Mouse (Mus musculus): ENCODE results near the gene Ssc4d.
A peak's percentile ranks its signal among the peaks of the same experiment; 100 is the strongest.

Gene Ssc4d

DNA sequence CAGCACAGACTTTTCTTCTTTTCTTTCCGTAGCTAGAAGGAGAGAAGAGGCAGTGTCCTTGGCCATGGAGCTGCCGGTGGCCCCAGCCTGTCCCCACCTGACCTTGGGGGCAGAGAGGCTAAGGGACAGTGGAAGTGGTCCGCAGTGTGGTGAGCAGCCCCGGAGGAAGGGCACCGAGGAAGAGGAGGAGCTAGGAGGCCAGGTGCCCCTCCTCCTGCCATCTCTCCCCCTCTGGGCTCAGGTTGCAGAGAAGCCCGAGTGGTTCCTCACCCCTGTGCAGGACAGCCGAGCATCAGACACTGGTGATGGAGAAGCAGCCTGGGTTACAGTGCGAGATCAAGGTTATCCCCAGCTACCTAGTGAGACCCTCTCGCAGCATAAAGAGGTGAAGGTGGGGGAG lies at the start of gene Ssc4d:
Ssc4d (minus strand) TSS at position 167 of the 400 bp plus-strand sequence.
- DNase-seq (ENCODE audit: low spot score), result no peak

DNA sequence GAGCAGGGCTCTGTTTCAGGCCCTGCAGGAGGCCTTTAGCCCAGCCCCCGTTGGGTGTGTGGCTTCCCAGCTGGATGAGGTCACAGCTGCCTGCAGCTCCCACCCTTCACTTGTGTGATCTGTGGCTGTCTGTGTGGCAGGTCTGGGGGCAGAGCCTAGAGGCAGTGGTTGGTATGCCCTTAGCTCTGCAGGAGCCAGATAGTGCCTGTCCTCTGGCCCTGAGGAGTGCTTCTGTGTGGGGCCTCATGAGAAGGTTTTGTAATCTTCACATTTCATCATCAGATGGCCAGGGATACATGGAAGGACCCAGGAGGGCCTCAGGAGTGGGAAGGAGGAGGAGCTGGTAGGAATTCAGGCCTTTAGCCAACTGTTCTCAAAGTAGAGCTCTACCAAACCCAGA lies 45.6 kb upstream of the Ssc4d start:
- no peak for DNase-seq (ENCODE audit: low spot score)

DNA sequence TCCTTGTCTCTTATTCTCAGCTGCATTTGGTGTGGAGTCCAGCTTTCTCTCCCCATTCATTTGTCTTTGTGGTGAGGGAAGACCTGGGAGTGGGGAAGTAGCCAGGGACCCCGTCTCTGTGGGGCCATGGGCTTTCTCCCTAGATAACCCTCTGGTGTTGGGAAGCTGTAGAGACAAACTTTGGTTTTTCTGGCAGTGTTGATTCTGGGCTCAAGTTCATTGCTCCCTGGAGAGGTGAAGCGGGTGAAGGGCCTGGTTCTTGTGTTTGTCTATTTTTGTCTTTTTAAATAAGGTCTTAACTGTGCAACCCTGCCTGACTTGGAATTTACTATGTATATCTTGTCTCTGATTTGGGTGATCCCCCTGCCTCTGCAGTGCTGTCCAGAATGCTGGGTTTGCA lies 44.4 kb upstream of the Ssc4d start:
- no peak for DNase-seq (ENCODE audit: low spot score)

DNA sequence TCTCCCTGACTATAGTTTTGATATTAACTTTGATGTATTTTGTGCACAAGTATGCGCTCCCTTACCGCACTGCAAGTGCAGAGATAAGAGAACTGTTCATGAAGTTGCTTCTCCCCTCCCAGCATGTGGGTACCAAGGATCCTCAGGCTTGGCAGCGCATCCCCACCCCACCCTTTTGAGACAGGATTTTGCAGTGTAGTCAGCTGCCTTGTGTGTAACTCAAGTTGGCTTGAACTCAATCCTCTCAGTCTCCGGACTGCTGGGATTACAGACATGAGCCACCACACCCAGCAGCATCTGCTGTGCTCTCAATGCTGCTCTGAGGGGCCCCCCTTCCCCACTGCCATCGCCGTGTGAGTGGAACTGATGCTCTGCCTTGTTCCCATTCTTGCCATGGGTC lies 42.9 kb upstream of the Ssc4d start:
- no peak for DNase-seq (ENCODE audit: low spot score)

DNA sequence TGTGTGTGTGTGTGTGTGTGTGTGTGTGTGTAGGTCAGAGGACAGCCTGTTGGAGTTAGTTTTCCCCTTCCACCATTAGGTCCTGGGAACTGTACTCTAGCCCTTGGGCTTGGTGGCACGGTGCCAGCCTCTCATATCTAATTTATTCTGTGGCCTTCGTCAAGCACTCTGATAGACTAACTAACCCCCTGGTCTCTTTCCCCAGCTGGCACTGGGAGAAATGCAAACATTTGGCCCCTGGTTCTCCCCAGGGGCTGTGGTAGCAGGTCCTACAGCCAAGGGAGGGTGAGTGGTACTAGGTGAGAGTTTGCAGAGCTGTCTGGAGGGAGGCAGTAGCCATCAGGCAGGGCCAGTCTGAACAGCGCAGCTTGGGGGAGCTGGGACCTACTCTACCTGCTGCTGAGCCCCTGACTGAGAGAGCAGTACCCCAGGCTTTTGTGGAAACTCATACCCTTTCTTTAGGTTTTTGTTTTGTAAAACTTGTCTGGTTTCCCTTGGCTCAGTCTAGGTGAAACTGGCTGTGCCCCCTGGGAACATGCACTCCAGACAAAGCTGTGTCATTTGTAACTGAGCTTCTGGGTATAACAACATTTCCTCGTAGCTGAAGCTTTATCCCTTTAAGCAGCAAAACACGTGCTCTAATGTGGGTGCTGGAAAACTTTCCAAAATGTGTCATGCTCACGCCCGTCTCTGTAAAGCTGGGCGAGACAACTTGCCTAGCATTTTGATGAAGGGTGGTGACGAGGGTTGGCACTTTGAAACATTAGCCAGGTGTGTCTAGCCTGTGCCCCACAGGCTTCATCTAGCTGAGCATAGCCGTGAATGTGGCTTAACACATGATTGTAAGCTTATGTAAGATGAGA lies 41.9 kb upstream of the Ssc4d start:
- DNase-seq (ENCODE audit: low spot score), result no peak

DNA sequence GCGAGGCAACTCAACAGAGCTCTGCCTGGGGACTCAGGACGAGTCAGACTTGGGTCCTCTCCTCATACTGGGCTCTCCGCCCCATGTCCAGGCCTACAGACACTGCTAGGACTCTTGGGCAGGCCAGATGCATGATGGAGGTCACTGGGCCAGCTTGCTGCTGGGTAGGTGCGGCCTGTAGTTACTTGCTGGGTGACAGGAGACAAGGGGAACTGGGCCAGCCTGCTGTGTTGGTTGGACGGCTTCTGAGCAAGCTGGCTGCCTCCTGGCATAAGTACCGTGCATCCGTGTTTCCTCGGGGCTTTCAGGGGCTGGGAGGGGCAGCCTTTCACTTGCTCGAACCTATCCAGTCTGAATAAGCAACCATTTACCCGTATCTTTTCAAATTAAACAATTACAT lies 41.3 kb upstream of the Ssc4d start:
- DNase-seq (ENCODE audit: low spot score), result no peak

DNA sequence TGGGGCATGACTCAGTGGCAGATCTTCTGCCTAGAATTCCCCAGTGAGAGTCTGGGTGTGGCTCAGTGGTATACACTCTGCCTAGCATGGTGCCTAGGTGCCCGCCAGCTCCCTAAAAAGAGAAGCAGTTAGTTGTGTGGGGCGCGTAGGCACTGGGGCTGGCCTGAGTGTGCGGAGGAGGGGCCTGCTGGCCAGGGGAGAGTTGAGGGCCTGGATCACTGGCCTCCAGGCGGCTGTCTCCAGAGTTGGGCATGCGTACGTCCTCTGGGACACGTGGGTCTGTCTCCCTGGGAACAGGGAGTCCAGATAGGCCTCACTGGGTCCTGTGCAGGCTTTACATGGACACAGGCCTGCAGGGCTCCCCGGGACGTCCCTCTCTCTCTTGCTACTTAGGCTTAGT lies 40.5 kb upstream of the Ssc4d start:
- no peak for DNase-seq (ENCODE audit: low spot score)

DNA sequence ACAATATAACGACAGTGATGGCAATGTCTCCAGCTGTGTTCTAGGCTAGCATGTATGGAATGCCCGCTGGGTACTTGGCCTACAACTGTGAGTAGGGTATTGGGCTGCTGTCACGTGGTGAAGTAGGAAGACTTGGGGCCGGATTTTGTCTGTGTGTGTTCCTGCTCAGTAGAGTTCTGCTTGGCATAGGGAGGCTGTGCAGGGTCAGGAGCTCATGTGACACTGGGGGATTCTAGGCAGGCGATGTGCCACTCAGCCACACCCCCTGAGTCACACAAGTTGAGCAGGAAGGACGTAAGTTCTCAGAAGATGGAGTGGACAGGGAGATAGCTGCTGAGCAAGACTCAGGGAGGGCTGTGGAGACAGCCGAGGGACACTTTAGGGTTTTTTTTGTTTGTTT lies 33.4 kb upstream of the Ssc4d start:
- no peak for DNase-seq (ENCODE audit: low spot score)

DNA sequence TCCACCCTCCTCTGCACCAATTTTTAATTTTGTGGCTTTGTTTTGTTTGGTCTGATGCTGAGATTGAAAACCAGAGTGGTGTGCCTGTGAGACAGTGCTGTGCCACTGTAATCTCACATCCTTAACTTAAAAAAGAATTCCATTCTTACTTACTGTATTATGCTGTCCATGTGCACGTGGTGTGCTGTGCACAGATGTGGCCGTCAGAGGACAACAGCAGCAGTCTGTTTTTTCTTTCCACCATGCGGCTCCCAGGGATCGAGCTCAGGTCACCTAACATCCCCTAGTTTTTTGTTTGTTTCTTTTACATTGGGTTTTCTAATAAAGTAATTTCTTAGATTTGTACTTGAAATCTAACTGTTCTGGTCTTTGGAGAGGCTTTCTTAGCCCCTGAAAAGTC lies 30.2 kb upstream of the Ssc4d start:
- no peak for DNase-seq (ENCODE audit: low spot score)

DNA sequence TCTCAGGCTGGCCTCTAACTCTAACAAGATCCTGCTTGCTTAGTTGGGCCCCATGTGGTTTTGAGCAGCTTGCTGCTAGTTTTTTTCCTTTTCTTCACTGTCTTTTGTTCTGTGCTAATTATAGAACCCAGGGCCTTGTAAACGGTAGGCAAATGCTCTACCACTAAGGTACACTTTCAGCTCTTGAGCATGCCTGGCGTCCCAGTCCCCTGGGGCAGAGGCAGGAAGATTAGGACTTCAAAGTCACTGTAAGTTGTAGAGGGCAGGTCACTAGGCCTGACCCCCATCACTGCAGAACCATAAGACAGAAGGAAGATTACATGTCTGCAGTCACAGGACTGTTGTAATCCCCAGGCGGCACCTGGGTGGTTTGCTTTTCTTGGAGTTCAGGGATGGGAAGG lies 28.4 kb upstream of the Ssc4d start:
- no peak for DNase-seq (ENCODE audit: low spot score)

DNA sequence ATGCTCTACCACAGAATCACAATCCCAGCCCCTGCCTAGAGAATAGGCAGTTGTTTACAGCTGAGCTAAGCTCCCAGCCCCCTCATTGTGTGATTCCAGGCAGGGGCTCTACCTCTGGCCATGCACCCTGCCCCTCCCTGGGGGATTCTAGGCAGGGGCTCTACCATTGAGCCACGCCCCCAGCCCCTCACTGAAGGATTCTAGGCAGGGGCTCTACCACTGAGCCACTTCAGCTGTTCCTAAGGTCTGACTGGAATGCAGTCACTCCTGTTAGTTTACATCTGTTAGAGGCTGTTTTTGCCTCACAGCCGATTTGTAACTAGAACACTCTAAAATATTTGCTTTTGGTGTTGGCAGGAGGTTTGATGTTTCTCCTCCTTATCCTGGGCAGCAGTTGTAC lies 28.0 kb upstream of the Ssc4d start:
- no peak for DNase-seq (ENCODE audit: low spot score)

DNA sequence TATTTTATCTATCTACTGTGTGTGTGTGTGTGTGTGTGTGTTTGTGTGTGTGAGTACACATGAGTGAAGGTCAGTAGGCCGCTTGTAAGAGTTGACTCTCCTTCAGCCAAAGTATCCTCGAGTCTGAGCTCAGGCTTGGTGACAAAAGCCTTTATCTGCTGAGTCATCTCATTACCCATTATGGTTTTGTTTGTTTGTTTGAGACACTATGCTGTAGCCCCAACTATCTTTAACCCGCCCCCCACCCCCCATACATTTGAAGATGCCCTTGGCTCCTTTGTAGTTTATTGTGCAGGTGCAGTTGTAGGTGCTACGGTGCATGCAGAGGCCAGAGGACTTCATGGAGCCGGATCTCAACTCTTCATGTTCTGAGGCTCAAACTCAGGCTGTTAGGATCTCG lies 26.9 kb upstream of the Ssc4d start:
- DNase-seq (ENCODE audit: low spot score), result no peak

DNA sequence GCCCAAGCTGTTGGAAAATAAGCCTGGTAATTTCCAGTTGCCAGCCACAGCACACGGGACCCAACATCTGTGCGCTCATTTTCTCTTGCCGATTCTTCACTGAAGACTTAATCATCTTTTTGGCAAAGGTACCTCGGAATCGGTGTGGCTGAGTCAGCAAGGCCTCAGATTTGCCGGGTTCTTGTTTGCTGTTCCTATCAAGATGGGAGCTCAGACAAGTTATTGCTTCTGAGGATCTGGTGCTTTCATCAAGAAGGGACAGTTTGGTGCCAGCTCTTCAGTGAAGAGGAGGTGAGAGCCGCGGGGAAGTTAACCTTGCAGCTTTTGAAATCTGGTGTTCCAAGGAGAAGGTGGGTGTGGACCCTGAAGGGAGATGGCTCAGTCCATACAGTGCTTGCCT lies 21.8 kb upstream of the Ssc4d start:
- DNase-seq (ENCODE audit: low spot score), result no peak

DNA sequence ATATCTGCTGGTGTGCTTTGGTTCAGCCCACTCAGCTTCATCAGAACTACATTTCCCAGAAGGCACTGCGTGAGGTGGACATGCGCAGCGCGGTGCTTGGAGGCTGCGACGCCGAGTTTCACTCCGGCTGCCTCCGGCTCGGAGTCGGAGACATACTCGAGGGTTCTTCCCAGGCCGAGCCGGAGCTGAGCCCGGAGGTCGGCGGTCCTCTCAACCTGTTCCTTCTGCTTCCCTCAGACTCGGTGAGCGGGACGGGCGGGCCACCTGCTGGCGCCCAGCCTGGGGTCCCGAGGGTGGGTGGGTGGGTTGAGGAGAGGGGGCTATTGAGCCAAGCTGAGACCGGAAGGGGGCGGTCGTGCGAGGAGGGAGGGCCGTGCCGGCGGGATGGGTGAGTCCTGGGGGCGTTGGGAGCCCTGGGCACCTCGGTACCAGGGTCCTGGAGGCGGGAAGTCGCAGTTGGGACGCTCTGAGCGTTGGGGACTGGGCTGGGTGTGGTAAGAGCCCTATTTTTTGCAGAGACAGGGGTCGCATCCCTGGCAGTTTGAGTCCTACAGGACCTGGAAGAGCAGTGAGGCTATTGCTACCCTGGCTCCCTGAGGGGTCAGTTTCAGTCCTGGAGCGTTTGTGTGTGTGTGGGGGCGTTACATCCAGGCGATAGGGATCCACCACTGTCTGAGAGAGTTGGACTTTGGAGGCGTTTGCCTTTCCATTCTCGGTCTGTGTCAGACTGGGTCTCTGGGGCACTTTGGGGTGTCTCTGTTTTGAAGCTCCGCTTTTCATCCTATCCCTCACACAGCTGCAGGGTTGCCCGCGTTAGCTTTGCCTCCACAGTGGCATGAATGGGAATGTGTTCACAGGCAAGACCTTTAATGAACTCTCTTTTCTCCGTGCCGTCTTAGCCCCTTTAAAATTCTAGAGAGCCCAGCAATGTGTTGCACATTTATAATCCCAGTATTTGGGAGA lies 20.7 kb upstream of the Ssc4d start, which contains the start of gene Dtx2:
Dtx2 (plus strand) TSS at position 76 of the 963 bp plus-strand sequence.
- DNase-seq (ENCODE audit: low spot score), result peak; percentile 78

DNA sequence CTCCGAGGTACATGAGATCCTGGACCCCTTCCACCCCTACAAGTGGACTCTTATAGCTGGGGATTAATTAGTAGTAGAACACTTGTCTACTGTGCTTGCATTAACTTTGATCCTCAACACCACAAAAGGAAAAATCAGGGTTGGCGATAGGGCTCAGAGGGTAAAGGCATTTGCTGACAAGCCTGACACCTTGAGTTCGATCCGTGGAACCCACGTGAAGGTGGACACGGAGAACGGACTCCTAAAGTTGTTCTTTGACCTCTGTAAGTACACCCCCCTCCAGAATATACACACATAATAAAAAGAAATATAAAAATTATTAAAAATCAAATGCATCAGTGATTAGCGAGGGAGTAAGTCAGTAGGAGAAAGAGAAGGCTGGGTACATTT lies 20.0 kb upstream of the Ssc4d start:
- DNase-seq (ENCODE audit: low spot score), result no peak

DNA sequence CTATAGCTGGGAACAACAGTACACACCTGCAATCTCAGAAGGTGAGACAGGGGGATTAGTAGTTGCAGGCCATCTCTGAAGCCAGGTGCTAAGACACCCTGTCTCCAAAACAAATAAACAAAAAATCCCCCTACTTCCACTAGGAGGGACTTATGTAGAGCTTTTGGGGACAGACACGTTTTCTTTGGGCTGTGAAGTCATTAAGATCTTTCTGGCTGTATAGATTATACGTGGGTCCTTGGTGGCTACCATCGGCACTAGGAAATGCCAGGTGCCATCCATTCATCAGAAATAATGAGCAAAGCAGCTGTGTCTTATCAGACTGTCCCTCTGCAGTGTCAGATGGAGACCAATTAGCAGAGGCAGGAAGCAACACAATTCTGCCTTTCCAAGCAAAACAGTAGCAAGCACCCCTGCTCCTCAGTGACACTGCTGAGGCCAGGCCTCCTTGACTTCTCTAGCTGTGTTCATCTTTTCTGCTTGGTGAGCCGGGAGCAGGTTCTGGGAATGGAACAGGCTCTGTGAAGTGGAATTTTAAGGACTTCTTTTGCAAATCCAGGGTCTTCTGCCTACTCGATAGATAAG lies 19.1 kb upstream of the Ssc4d start:
- no peak for DNase-seq (ENCODE audit: low spot score)

DNA sequence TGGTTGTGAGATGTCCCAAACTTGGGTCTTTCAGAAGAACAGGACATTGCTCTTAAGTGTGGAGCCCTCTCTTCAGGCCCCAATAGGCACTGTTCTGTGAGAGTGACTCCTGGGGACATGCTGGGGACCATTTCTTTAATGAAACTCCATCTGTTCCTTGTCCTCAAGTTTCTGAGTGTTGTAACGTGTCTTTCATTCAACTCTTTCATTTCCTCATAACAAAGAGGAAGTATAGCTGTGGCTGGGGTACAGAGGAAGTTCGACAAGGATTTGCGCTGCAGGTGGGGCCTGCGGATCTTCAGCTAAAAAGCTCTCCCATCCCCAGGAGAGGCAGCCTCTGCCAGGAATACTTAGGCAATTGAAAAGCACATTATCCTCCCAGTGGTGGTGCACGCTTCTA lies 16.3 kb upstream of the Ssc4d start:
- no peak for DNase-seq (ENCODE audit: low spot score)

DNA sequence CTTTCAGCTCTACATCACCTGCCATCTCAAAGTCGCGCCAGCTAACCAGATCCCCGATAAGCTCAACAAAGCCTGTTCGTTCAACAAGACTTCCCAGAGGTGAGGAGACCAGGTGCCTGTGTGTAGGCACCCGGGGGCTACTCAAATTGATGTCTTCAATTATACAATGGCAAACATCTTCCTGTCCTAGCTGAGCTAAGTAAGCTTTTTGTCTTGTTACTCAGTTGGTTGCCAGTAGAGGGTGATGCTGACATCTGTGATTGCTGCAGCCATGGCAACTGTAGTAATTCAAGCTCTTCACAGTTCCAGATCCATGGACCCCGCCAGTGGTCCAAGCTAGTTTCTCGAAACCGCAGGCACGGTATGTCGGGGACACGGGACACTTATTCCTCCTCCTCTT lies 12.9 kb upstream of the Ssc4d start:
- DNase-seq (ENCODE audit: low spot score), result no peak

DNA sequence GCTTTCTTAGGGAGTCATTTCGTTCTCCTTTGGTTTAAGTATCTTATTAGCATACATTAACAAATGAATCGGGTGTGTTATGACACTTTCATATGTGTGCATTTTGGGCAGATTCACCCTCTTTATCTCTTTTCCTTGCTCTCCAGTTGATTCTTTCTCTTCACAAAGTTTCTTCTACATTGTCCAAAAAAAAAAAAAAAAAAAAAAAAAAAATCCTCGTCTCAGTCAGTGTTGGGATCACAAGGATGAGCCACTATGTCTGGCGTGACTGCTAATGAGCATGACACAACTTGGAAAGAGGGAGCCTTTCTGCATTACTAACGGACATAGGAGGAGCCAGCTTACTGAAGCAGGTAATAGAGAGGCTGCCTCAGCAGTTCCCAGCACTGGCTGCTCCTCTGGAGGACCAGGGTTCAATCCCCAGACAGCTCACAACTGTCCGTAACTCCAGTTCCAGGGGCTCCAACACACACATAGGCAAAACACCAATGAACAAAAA lies 10.3 kb upstream of the Ssc4d start:
- no peak for DNase-seq (ENCODE audit: low spot score)

DNA sequence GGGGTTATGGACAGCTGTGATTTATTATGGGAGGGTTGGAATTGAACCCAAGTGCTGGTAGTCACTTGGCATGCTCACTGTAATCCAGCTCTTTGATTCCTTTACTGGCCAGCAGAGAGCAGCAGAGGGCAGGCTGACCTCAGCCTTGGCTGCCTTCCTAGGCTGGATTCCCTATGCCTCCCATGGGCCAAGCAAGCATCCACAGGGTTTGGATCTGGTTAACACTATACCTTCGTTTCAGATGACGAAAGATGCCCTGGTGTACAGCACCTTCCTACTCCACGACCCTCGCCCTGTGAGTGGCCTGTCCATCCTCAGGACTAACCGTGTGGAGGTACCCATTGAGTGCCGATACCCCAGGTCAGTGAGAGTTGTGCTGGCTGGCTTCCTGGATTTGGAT lies 8.1 kb upstream of the Ssc4d start:
- DNase-seq (ENCODE audit: low spot score), result no peak

DNA sequence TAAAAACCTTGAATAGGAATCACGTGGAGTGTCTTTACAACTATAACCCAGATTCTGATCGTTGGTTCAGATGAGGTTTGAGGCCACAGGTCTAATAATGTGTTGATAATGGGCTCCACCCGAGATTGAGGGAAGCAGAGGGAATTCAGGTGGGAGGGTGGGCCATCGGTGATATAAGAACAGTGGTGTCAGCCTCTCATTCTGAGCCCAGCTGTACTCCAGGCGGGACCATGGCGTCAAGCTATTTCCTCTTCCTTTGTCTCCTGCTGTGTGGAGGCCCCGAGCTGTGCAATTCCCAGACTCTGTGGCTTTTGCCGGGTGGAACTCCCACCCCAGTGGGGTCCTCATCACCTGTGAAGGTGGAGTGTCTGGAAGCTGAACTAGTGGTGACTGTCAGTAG lies 5.6 kb upstream of the Ssc4d start, which contains the start of gene Zp3:
Zp3 (plus strand) TSS at position 196 of the 400 bp plus-strand sequence.
- no peak for DNase-seq (ENCODE audit: low spot score)

DNA sequence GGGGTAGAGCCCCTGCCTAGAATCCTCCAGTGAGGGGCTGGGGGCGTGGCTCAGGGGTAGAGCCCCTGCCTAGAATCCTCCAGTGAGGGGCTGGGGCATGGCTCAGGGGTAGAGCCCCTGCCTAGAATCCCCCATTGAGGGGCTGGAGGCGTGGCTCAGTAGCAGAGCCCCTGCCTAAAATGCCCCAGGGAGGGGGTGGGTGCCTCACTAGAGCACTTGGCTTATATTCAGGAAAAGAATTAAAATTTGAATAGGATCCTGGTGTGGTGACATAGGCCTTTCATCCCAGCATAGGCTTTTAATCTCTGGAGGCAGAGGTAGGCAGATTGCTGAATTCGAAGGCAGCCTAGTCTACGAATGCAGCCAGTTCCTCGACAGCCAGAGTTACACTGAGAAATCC lies 5.0 kb upstream of the Ssc4d start:
- no peak for DNase-seq (ENCODE audit: low spot score)
